Mouse (Mus musculus): ENCODE data around the gene Csrnp1. TPM values are rescaled to one million over a fixed set of nuclear protein-coding genes. Genes with fewer than 3 reads are reported as not detected.

Gene Csrnp1
- total RNA-seq, 2 experiments from 2014 or later, result 1.9 to 2.5 TPM

GRCm38 (mm10) chr9:119965186-119965585, 19.3 kb downstream of the Csrnp1 start:
- intact Hi-C loops (cut with DNase I; ENCODE audit: low total_unique reads), result no loop called here
- DNase-seq, result no peak

GRCm38 (mm10) chr9:119964206-119964605, 20.3 kb downstream of the Csrnp1 start:
- intact Hi-C loops (cut with DNase I; ENCODE audit: low total_unique reads), result loop anchor here (5.0 kb wide), 1 partner anchor 53 kb away; no protein-coding TSS in a partner anchor
- DNase-seq, result no peak

DNA sequence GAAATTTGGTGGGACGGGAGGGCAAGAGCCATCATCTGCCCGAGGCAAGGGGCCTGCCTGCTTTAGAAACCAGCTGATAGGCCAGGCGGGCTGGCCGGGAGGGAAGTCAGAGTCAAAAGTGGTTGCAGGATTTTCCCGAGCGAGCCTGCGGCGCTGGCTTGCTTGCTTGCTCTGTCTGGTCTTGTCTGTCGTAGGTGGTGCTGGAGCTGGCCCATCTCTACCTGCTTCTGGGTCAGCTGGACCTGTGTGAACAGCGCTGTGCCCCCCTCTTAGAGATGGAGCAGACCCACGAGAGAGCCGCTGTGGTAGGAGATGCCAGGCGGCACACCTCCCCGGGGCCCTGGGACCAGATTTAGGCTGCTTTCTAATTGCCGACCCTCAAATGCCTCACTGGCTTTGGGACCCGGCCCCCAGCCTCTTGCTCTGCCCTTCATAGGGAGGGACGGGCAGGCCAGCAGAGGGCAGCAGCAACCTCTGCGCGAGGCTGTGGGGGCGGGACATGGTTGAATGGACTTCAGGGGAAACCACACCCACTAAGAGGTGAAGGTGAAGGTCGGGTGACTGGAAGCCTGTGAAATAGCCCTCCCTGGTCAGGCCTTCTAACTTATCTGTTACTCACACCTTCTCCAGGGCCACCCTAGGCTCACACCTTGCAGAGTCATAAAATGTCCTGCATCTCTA, 21.3 kb downstream of the Csrnp1 start:
- DNase-seq, result peak; percentile 68
- intact Hi-C loops (cut with DNase I; ENCODE audit: low total_unique reads), result loop anchor here (2.0 to 5.0 kb wide), 2 partner anchors 54 to 110 kb away; no protein-coding TSS in a partner anchor

DNA sequence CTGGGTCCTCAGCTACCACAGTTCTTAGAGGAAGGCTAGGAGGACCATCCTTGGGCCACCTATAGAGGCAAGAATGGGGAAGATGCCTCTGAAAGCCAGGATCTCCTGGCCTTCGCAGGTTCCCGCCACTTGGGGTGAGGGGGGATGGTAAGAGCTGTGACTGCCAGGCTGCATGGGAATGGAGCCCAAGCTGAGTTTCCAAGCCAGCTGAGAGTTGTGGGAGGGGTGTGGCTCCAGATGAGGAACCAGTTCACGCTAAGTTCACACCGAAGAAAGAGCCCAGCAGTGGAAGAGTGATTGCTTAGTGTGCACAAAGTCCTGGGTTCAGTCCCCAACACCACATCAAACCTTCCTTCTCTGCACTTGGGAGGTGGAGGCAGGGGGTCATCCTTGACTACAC, 22.2 kb downstream of the Csrnp1 start:
- no peak for DNase-seq

DNA sequence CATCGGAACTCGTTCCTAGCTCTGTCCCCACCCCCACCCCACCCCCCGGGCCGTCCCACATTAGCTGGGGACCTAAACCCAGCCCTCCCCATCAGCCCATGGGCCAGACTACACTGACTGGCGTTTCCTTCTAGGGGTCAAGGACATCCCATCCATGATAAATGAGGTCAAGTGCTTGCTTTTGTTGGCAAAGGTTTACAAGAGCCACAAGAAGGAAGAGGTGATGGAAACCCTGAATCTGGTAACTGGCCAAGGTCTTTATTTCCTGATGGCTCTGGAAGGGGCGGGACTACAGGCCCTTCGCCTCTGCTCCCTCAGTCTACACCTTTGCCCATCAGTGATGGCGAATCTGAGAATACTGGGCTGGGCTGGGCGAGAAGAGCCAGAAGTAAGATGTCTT, 25.6 kb downstream of the Csrnp1 start:
- intact Hi-C loops (cut with DNase I; ENCODE audit: low total_unique reads), result no loop called here
- no peak for DNase-seq

More for the DNA sequence above, 22.2 kb downstream of the Csrnp1 start:
- intact Hi-C loops (cut with DNase I; ENCODE audit: low total_unique reads), result loop anchor here (2.0 to 5.0 kb wide), 2 partner anchors 55 to 111 kb away; no protein-coding TSS in a partner anchor

DNA sequence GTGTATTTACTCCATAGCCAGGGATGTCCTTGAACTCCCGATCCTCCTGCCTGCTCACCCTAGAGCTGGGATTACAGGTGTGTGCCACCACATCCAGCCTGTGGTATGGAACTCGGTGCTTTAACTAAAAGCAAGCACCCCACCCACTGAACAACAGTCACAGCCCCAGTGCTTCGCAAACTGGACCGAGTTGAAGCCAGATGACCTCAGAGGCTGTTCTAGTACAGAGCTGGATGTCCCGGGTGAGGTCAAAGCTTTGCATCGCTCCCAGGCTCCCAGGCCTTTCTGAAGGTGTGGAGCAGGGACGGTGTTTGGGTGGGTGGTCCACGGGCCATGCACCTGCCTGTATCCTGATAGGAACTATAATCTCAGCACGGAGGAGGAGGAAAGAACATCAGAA, 33.1 kb downstream of the Csrnp1 start:
- intact Hi-C loops (cut with DNase I; ENCODE audit: low total_unique reads), result no loop called here
- DNase-seq, result no peak

GRCm38 (mm10) chr9:119950434-119950833, 34.0 kb downstream of the Csrnp1 start:
- intact Hi-C loops (cut with DNase I; ENCODE audit: low total_unique reads), result no loop called here
- DNase-seq, result no peak

DNA sequence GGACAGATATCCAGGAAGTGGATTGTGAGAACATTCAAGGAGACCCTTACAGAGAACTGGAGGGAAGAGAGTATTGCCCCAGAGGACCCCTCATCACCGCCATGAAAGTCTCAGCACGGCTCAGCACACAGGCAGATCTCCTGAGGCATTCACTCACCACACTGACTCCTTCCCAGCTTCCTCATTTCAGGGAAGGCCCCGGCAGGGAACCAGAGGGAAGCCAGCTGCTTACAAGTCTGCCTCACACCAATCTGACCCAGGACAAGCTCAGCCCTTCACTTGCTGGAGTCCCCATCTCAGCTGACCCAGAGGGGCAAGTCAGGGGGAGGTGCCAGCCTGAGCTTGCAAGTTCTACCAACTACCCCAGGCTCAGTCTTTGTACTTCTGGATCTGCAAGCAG, 35.7 kb downstream of the Csrnp1 start:
- DNase-seq, result no peak
- intact Hi-C loops (cut with DNase I; ENCODE audit: low total_unique reads), result no loop called here

GRCm38 (mm10) chr9:119945173-119945900, 39.1 kb downstream of the Csrnp1 start:
- no peak for DNase-seq
- intact Hi-C loops (cut with DNase I; ENCODE audit: low total_unique reads), result no loop called here

DNA sequence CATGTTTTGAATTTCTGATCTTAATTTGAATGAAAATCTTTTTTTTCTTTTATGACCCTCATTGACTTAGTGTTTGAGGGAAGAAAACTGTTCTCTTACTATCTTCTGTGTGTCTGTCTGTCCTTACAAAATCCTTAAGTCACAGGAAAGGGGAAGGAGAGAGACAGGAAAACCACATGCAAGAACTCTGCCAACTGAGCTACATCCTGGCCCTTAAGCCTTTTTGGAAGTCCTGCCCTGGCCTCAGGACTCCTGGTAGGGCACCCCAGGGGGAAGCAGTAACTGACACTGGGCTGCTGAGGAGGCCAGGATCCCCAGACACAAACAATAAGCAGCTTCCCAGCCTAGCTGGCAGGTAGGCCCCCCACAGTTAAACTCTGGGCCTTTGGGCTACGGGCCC, 41.1 kb downstream of the Csrnp1 start:
- intact Hi-C loops (cut with DNase I; ENCODE audit: low total_unique reads), result no loop called here
- no peak for DNase-seq

DNA sequence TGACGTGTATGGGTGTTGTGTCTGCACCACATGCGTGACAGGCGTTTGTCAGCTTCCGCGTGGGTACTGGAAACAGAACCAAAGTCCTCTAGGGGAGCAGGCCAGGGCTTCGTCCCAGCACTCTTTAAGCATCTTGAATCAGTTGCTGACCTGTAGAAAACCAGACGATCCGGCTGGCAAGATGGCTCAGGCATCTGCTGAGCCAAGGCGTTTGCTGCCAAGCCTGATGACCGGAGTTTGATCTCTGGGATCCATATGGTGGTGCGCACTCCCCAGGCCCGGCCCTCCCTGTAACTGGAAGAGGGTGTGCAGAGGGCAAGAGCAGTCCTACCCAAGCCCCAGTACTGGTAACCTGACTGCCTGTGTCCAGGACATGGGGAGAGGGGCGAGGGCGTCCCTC, 42.6 kb downstream of the Csrnp1 start:
- DNase-seq, result no peak
- intact Hi-C loops (cut with DNase I; ENCODE audit: low total_unique reads), result no loop called here

DNA sequence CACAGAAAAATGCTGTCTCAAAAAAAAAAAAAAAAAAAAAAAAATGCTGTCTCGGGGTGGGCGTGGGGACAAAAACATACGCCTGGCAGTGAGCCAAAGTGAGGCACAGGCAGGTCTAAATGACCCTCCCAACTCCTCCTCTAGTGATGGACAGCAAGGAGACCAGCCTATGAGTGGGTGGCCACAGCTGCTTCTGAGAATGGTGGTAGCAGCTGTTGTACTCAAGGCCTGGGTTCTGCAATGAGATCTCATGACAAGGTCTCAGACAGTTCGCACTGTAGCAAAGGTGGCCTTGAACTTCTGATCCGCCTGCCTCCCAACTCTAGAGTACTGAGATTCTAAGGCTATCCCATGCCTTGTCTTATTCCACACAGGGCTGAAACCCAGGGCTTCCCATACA, 43.1 kb downstream of the Csrnp1 start:
- no peak for DNase-seq
- intact Hi-C loops (cut with DNase I; ENCODE audit: low total_unique reads), result no loop called here

DNA sequence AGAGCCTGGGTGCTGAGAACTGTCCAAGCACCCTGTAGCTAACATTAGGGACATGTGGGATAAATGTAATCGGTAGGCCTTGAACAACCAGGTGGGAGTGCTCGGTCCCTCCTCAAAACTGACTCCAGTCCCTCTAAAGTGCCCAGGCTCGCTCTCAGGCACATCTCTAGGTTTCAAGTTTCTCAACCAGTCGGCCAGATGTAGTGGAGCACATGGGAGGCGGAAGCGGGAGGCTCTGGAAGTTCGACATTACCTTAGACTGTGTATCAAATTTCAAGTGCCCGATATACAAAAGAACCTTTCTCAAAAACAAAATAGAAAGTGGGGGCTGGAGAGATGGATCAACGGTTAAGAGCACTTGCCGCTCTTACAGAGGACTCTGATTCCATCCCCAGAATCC, 44.8 kb downstream of the Csrnp1 start:
- intact Hi-C loops (cut with DNase I; ENCODE audit: low total_unique reads), result no loop called here
- DNase-seq, result no peak

GRCm38 (mm10) chr9:119938496-119938895, 46.0 kb downstream of the Csrnp1 start:
- DNase-seq, result no peak
- intact Hi-C loops (cut with DNase I; ENCODE audit: low total_unique reads), result no loop called here

DNA sequence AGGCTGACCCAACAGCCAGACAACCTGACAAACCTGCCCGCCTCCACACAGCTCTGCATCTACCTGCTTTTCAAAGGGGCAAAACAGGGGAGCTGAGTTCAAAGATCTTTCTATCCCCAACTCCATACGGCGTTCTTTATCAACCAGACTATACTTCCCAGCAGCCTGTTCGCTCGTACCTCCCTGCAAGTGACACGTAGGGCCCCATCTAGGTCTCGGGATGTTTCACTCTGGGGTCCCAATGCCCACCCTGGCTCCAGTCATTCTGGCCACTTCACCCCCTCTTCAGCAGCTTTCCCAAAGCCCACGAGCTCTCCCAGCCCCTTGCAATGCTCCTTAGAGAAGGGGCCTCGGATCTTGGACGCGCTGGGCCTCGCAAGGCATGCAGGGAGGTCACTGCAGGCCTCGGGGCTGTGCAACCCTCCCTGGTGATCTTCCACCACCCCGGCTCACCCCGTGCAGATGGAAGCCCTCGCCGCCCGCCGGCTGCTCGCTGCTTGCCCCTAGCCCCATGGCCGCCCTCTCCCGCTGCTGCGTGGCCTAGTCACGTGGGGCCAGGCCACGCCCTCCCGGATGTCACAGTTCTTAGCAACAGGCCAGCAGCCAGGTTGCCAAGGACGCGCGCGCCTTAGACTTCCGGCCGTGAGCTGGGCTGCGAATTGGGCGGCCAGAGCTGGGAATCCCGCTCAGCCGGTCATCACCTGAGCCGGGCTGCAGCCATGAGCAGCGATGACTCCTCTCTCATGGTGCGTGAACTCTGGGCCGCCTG, 47.3 kb downstream of the Csrnp1 start, which contains the start of the genes Gorasp1 and Ttc21a:
Gene Gorasp1, minus strand, starts transcription at position 561 of the 769 bp plus-strand sequence.
Gene Ttc21a, plus strand, starts transcription at position 602 of the 769 bp plus-strand sequence.
- intact Hi-C loops (cut with DNase I; ENCODE audit: low total_unique reads), result no loop called here
- peak; percentile 95 for DNase-seq

DNA sequence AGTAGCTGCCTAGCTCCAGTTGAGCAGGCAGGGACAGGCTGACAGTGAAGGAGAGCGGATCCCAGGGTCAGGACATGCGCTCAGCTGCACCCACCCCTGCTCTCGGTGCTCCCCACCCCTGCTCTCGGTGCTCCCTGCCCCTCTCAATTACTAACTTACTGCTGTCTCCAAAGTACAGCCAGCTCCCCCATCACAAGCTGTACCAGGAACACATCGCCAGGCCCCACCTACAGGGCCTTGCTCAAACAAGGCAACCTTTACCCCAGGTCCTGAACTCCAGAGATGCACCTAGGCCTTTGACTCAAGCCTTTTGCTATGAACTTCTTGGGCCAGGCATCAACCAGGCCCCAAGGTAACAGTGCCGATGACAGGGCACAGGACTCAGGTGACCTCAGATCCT, 50.8 kb downstream of the Csrnp1 start:
- intact Hi-C loops (cut with DNase I; ENCODE audit: low total_unique reads), result no loop called here
- no peak for DNase-seq

GRCm38 (mm10) chr9:119932358-119932757, 52.1 kb downstream of the Csrnp1 start:
- DNase-seq, result no peak
- intact Hi-C loops (cut with DNase I; ENCODE audit: low total_unique reads), result no loop called here

DNA sequence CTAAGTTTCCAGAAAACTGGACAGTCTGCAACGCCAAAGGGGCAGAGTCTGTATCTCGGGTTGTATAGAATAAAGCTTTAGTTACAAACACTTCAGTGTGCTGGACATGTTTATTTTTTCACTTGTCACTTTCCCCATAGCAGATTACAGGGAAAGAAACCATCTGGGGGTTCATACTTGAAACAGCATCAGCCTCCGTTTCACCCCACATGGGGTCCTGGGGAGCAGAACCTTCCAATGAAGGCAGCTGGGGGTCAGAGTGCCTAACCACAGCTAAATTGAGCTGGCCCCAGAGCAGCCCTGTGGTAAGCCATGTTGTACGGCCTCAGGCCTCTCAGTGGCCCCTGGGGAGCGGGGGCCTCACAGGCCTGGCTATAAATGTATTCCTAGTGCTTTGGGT, 58.0 kb downstream of the Csrnp1 start:
- intact Hi-C loops (cut with DNase I; ENCODE audit: low total_unique reads), result no loop called here
- no peak for DNase-seq

DNA sequence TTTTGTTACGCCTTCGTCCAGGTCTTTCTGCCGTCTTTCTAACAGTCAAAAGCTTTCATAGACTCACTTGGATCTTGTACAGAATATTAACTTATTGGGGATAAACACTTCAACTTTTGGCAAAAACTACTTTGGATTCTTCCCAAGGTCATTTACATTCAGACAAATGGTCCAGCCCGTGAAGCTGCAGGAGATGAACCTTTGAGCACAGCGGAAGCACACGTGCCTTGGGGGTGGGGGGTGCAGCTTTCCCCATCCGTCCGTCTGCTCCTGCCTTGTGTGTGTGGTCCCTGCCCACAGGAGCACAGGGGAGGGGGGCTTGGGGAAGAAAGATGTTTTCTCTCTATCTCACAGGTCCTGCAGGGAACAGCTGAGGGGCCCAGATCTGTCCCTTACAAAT, 58.7 kb downstream of the Csrnp1 start:
- intact Hi-C loops (cut with DNase I; ENCODE audit: low total_unique reads), result no loop called here
- DNase-seq, result no peak

GRCm38 (mm10) chr9:119925120-119925657, 59.3 kb downstream of the Csrnp1 start:
- no peak for DNase-seq
- intact Hi-C loops (cut with DNase I; ENCODE audit: low total_unique reads), result no loop called here

Measured in gastrocnemius, postnatal 14 days (tissue).